Mouse (Mus musculus): ENCODE measurements around the gene Usp39.

- TF ChIP-seq CTCF (IDR thresholded peaks at IDR 0.05; ENCODE audit: extremely low read depth, insufficient read depth, insufficient read length, insufficient replicate concordance) (no peak), POLR2A (IDR thresholded peaks at IDR 0.05; ENCODE audit: low read depth, low read length) (no peak)
These were observed 46.0 kb upstream of the Usp39 start for GRCm38 (mm10) chr6:72390795-72391521.

Measured in spleen, adult 2 months (tissue).